Mouse (Mus musculus) forebrain, embryonic 10.5 days (tissue): ENCODE measurements around the gene Olfr906. TPM values are rescaled to one million over a fixed set of nuclear protein-coding genes. Genes with fewer than 3 reads are reported as not detected.

Experiments used
- DNase-seq: peaks from one replicate; pipeline ENCODE4 v3.0.0-alpha.2; 2017; ENCODE audit warnings: low spot score; ENCODE audit errors: extremely low spot score
- H3K27ac ChIP-seq: fragments of 300-500 bp; sonication (generic); 2 replicates; pipeline ENCODE4 v1.5.1; 2016; ENCODE audit warnings: mild to moderate bottlenecking
- H3K27me3 ChIP-seq: fragments of 300-500 bp; sonication (generic); 2 replicates; pipeline ENCODE4 v1.6.1; 2016; ENCODE audit warnings: mild to moderate bottlenecking; ENCODE audit not compliant: poor library complexity, severe bottlenecking
- H3K36me3 ChIP-seq: fragments of 300-500 bp; sonication (generic); replicated peaks from 2 replicates; pipeline ENCODE4 v1.6.1; 2016; ENCODE audit warnings: mild to moderate bottlenecking, moderate library complexity
- H3K4me1 ChIP-seq: fragments of 300-500 bp; sonication (generic); 2 replicates; pipeline ENCODE4 v1.6.1; 2016
- H3K4me3 ChIP-seq: fragments of 300-500 bp; sonication (generic); 2 replicates; pipeline ENCODE4 v1.5.1; 2016; ENCODE audit warnings: mild to moderate bottlenecking, moderate library complexity
- H3K9me3 ChIP-seq: fragments of 300-500 bp; sonication (generic); 2 replicates; pipeline ENCODE4 v1.6.1; 2016; ENCODE audit warnings: mild to moderate bottlenecking, moderate library complexity
- WGBS: fragments of 180-500 bp; shearing (Covaris S2); methylation state at CpG from one replicate; pipeline ENCODE4 v1.1.7; 2016; 5-methylcytosine and 5-hydroxymethylcytosine counted together
- polyA plus RNA-seq: library from polyadenylated mRNA; unstranded; fragments of >200 nt; fragmentation: Nextera tagmentation; extraction: Ambion mirVana; gene quantifications from 2 replicates; pipeline ENCODE4 v1.2.1, GENCODE M21; 2016

Gene Olfr906
- polyA plus RNA-seq = not detected in 2 replicates

- Histone ChIP-seq H3K27ac (no peak within 1 kb of the TSS), H3K9me3 (no peaks in the 10 kb centered on the region), H3K36me3 (no peaks in the 10 kb centered on the region), H3K4me1 (no peaks in the 10 kb centered on the region), H3K4me3 (no peak within 1 kb of the TSS), H3K27me3 (no peaks in the 10 kb centered on the region)
- no peak for DNase-seq
- WGBS = 91% methylated on average over 3 of the region's 3 CpGs
Observed at GRCm38 (mm10) chr9:38486785-38487184, at the start of gene Olfr906. Gene Olfr906 (plus strand): TSS chr9:38487085.

- H3K4me3 ChIP-seq = no peak within 1 kb of the TSS
- no peaks in the 10 kb centered on the region for H3K4me1 ChIP-seq
- no peak for DNase-seq
- WGBS = 91% methylated on average over 5 of the region's 5 CpGs
- no peak within 1 kb of the TSS for H3K27ac ChIP-seq
- no peaks in the 10 kb centered on the region for H3K27me3 ChIP-seq
- no peaks in the 10 kb centered on the region for H3K36me3 ChIP-seq
- no peaks in the 10 kb centered on the region for H3K9me3 ChIP-seq
Observed at GRCm38 (mm10) chr9:38447352-38447751, 39.5 kb upstream of the Olfr906 start, which contains the start of gene Olfr902. Gene Olfr902 (plus strand): TSS chr9:38447652.

GRCm38 (mm10) chr9:38462844-38463243 is 24.0 kb upstream of the Olfr906 start, which contains the start of gene Olfr904:
Gene Olfr904 (plus strand): TSS chr9:38463144.
- Histone ChIP-seq H3K4me1 (no peaks in the 10 kb centered on the region), H3K9me3 (no peaks in the 10 kb centered on the region), H3K27ac (no peak within 1 kb of the TSS), H3K36me3 (no peaks in the 10 kb centered on the region), H3K27me3 (no peaks in the 10 kb centered on the region), H3K4me3 (no peak within 1 kb of the TSS)
- no peak for DNase-seq

GRCm38 (mm10) chr9:38470807-38471206 is 16.1 kb upstream of the Olfr906 start, which contains the start of gene Olfr905:
Gene Olfr905 (plus strand): TSS chr9:38471107.
- H3K36me3 ChIP-seq = no peaks in the 10 kb centered on the region
- no peaks in the 10 kb centered on the region for H3K27me3 ChIP-seq
- H3K27ac ChIP-seq = no peak within 1 kb of the TSS
- no peak for DNase-seq
- no peak within 1 kb of the TSS for H3K4me3 ChIP-seq
- H3K4me1 ChIP-seq = no peaks in the 10 kb centered on the region
- no peaks in the 10 kb centered on the region for H3K9me3 ChIP-seq

GRCm38 (mm10) chr9:38495501-38495900 is 8.6 kb downstream of the Olfr906 start, which contains the start of gene Olfr907:
Gene Olfr907 (plus strand): TSS chr9:38495801.
- DNase-seq = no peak
- H3K27me3 ChIP-seq = no peaks in the 10 kb centered on the region
- H3K4me1 ChIP-seq = no peaks in the 10 kb centered on the region
- no peaks in the 10 kb centered on the region for H3K9me3 ChIP-seq
- H3K36me3 ChIP-seq = no peaks in the 10 kb centered on the region
- no peak within 1 kb of the TSS for H3K4me3 ChIP-seq
- H3K27ac ChIP-seq = no peak within 1 kb of the TSS
- WGBS = 87% methylated on average over 2 of the region's 2 CpGs

- H3K4me1 ChIP-seq = no peaks in the 10 kb centered on the region
- no peaks in the 10 kb centered on the region for H3K27me3 ChIP-seq
- H3K4me3 ChIP-seq = no peak overlapping the region
- no peaks in the 10 kb centered on the region for H3K36me3 ChIP-seq
- no peak overlapping the region for H3K27ac ChIP-seq
- no peak for DNase-seq
- no peaks in the 10 kb centered on the region for H3K9me3 ChIP-seq
- WGBS = 69% methylated on average over 2 of the region's 2 CpGs
Observed at GRCm38 (mm10) chr9:38512353-38512752, 25.5 kb downstream of the Olfr906 start.

GRCm38 (mm10) chr9:38521280-38521679 is 34.4 kb downstream of the Olfr906 start, which contains the start of gene Olfr911-ps1:
Gene Olfr911-ps1 (plus strand): TSS chr9:38521580.
- no peaks in the 10 kb centered on the region for H3K36me3 ChIP-seq
- H3K9me3 ChIP-seq = no peaks in the 10 kb centered on the region
- H3K27me3 ChIP-seq = no peaks in the 10 kb centered on the region
- no peak within 1 kb of the TSS for H3K4me3 ChIP-seq
- no peak for DNase-seq
- no peaks in the 10 kb centered on the region for H3K4me1 ChIP-seq
- 82% methylated on average over 1 of the region's 1 CpGs for WGBS
- no peak within 1 kb of the TSS for H3K27ac ChIP-seq

- H3K27me3 ChIP-seq = no peaks in the 10 kb centered on the region
- no peak within 1 kb of the TSS for H3K4me3 ChIP-seq
- H3K36me3 ChIP-seq = no peaks in the 10 kb centered on the region
- no peaks in the 10 kb centered on the region for H3K4me1 ChIP-seq
- DNase-seq = no peak
- no peak within 1 kb of the TSS for H3K27ac ChIP-seq
- H3K9me3 ChIP-seq = no peaks in the 10 kb centered on the region
- WGBS = 98% methylated on average over 2 of the region's 2 CpGs
Observed at GRCm38 (mm10) chr9:38537549-38537948, 50.7 kb downstream of the Olfr906 start, which contains the start of gene Olfr910. Gene Olfr910 (plus strand): TSS chr9:38537849.

Other genes with a start within 250 kb of the Olfr906 start
- not detected in 2 replicates for gene Olfr143, start 234.3 kb upstream of the Olfr906 start, polyA plus RNA-seq
- gene Olfr895, start 219.2 kb upstream of the Olfr906 start, polyA plus RNA-seq = not detected in 2 replicates
- gene Olfr896-ps1, start 196.0 kb upstream of the Olfr906 start, polyA plus RNA-seq = not detected in 2 replicates
- gene Olfr25, start 158.0 kb upstream of the Olfr906 start, polyA plus RNA-seq = not detected in 2 replicates
- gene Olfr898, start 138.7 kb upstream of the Olfr906 start, polyA plus RNA-seq = not detected in 2 replicates
- gene Olfr250, start 120.2 kb upstream of the Olfr906 start, polyA plus RNA-seq = not detected in 2 replicates
- not detected in 2 replicates for gene Olfr251, start 110.0 kb upstream of the Olfr906 start, polyA plus RNA-seq
- not detected in 2 replicates for gene Olfr147, start 85.4 kb upstream of the Olfr906 start, polyA plus RNA-seq
- gene Olfr901, start 57.6 kb upstream of the Olfr906 start, polyA plus RNA-seq = not detected in 2 replicates
- not detected in 2 replicates for gene Olfr902, start 39.4 kb upstream of the Olfr906 start, polyA plus RNA-seq
- gene Olfr904, start 23.9 kb upstream of the Olfr906 start, polyA plus RNA-seq = not detected in 2 replicates
- gene Olfr905, start 16.0 kb upstream of the Olfr906 start, polyA plus RNA-seq = not detected in 2 replicates
- not detected in 2 replicates for gene Olfr907, start 8.7 kb downstream of the Olfr906 start, polyA plus RNA-seq
- not detected in 2 replicates for gene Olfr911-ps1, start 34.5 kb downstream of the Olfr906 start, polyA plus RNA-seq
- gene Olfr910, start 50.8 kb downstream of the Olfr906 start, polyA plus RNA-seq = not detected in 2 replicates
- not detected in 2 replicates for gene Olfr912, start 93.1 kb downstream of the Olfr906 start, polyA plus RNA-seq
- not detected in 2 replicates for gene Olfr913, start 105.7 kb downstream of the Olfr906 start, polyA plus RNA-seq
- not detected in 2 replicates for gene Olfr914, start 118.0 kb downstream of the Olfr906 start, polyA plus RNA-seq
- gene Olfr916, start 172.8 kb downstream of the Olfr906 start, polyA plus RNA-seq = not detected in 2 replicates
- not detected in 2 replicates for gene Olfr917, start 178.8 kb downstream of the Olfr906 start, polyA plus RNA-seq
- gene Olfr918, start 187.5 kb downstream of the Olfr906 start, polyA plus RNA-seq = not detected in 2 replicates
- gene Olfr919, start 216.6 kb downstream of the Olfr906 start, polyA plus RNA-seq = not detected in 2 replicates
- gene Vwa5a, start 231.2 kb downstream of the Olfr906 start, polyA plus RNA-seq = 5.0 and 5.1 TPM in 2 replicates